Mouse (Mus musculus): ENCODE measurements around the gene Lpin2.

The Lpin2 gene

GRCm38 (mm10) chr17:71267374-71267773 is 85.0 kb downstream of the Lpin2 start:
- no peak for DNase-seq

GRCm38 (mm10) chr17:71268152-71268551 is 85.8 kb downstream of the Lpin2 start:
- no peak for DNase-seq

GRCm38 (mm10) chr17:71268599-71268998 is 86.2 kb downstream of the Lpin2 start:
- DNase-seq = no peak

GRCm38 (mm10) chr17:71273901-71274300 is 91.5 kb downstream of the Lpin2 start:
- DNase-seq = no peak

- no peak for DNase-seq
These were observed 94.4 kb downstream of the Lpin2 start for GRCm38 (mm10) chr17:71276771-71277170.

- DNase-seq = no peak
These were observed 95.5 kb downstream of the Lpin2 start for GRCm38 (mm10) chr17:71277701-71278491.

GRCm38 (mm10) chr17:71282716-71283115 is 100.4 kb downstream of the Lpin2 start:
- no peak for DNase-seq

GRCm38 (mm10) chr17:71283237-71283636 is 100.9 kb downstream of the Lpin2 start:
- DNase-seq = no peak

GRCm38 (mm10) chr17:71284890-71285289 is 102.5 kb downstream of the Lpin2 start:
- no peak for DNase-seq

GRCm38 (mm10) chr17:71285929-71286328 is 103.6 kb downstream of the Lpin2 start:
- DNase-seq = no peak

GRCm38 (mm10) chr17:71287586-71287985 is 105.2 kb downstream of the Lpin2 start:
- DNase-seq = no peak

GRCm38 (mm10) chr17:71288145-71288758 is 105.9 kb downstream of the Lpin2 start:
- DNase-seq = no peak

GRCm38 (mm10) chr17:71288808-71289548 is 106.6 kb downstream of the Lpin2 start:
- DNase-seq = no peak

- no peak for DNase-seq
These were observed 107.3 kb downstream of the Lpin2 start for GRCm38 (mm10) chr17:71289572-71290176.

- DNase-seq = no peak
These were observed 108.4 kb downstream of the Lpin2 start for GRCm38 (mm10) chr17:71290486-71291410.

GRCm38 (mm10) chr17:71291897-71292420 is 109.6 kb downstream of the Lpin2 start:
- DNase-seq = no peak

- no peak for DNase-seq
These were observed 110.5 kb downstream of the Lpin2 start for GRCm38 (mm10) chr17:71292897-71293296.

- no peak for DNase-seq
These were observed 112.2 kb downstream of the Lpin2 start for GRCm38 (mm10) chr17:71294570-71294969.

Data from layer of hippocampus, adult 9-11 months (tissue).